Mouse (Mus musculus): ENCODE data around the gene Cic. TPM values are rescaled to one million over a fixed set of nuclear protein-coding genes. Genes with fewer than 3 reads are reported as not detected.
"Not testable (repeated sequence)": the region's sequence is repeated elsewhere in the genome, so short reads cannot be mapped to it uniquely, and the experiment has no call there.

Gene Cic
- total RNA-seq, 2 experiments from 2014 or later = 29.0 to 30.4 TPM

DNA sequence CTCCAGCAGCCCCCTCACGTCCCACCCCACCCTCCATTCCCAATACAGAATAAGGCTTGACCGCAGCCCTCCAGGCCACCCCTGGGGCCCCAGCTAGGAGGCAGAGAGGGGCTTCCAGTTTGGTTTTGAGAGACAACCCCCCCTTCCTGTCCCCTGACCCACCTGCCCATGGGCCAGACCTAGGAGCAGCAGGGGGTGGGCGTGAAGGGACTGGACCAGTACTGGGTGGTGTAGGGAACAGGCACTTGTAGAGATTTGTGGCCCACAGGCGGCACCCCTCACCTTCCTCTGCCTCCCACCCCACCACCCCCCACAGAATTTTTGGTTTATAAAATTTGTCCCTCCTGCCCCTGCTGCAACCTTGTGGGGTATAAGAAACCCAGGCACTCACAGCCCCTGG, 24.1 kb upstream of the Cic start:
- no peak for DNase-seq

DNA sequence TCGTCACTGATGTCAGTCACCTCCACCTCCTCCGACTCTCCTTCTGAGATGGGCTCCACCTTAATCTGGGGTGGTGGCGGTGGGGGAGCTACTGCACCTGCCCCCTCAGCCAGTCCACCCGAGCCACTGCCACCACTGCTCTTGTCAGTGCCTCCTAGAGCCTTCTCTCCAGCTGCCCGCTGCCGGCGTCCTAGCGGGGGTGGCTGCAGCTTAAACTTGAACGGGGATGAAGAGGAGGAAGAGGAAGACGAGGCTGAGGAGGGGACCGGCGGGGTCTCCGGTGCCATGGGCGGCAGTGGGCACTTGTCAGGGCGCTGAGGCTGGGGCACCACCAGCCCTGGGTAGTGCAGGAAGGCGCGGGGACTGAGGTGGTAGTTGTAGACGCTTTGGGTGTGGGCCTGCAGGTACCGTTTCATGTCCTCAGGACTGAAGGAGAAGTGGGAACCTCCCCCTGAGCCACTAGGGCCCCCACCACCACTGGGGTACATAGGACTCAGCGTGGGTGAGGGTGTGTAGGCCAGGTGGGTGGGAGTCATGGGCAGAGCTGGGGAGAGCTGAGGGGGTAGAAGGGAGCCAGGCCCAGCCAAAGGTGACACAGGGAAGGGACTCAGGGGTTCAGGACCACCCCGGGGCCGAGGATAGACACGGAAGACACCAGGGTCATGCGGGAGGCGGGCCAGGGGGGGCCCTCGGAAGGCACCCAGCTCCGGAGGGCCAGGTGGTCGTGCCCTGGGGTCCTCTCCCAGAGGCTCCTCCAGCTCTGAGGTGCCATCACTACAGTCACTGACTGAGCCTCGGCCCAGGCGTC, 22.7 kb upstream of the Cic start:
- DNase-seq = no peak

DNA sequence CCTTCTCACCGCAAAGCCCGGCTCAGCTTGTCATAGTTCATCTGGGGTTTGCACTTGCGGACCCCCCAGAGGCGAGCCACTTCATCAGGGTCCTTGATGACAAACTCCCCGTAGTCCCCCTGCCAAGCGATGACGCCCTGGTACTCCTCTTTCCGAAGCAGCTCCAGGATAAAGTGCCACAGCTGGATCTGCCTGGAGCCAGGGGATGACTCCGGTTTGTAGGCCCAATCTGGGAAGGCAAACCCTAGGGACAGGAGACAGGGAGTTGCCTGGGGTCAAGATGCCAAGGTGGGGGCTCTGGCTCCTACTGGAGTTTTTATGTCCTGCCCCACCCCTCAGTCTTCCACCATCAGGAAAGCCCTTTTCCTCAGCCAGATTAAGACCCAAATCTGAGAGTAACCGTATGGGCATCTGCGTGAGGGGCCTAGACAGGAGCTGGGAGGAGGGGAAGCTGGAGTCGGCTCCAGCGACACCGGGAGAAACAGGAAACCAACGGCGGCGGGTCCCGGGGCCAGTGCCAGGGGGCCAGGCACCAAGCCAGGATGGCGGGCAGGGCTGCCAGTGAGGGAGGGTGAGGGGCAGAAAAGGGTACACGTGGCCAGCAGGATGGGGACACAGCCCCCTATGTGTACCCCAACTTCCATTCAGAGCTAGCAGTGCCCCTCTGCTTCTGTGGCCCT, 21.3 kb upstream of the Cic start:
- DNase-seq = peak; percentile 39

DNA sequence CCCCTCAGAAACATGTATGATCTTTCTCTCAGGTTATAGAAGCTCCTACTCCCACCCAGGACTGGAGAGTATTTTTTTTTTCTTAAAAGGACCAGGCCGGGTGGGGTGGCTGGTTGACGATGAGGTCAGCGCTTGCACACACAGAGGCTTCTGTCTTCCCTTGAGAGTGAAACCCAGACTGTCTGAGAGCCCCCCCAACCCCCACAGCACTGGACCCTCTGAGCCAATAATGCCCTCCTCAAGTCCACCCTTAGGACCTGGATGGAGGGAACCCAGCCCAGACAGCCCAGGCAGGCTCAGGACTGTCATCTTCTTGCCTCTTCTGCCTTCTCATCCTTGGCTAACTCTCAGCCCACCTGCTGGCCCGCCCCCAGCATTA, 20.8 kb upstream of the Cic start:
- DNase-seq = no peak

DNA sequence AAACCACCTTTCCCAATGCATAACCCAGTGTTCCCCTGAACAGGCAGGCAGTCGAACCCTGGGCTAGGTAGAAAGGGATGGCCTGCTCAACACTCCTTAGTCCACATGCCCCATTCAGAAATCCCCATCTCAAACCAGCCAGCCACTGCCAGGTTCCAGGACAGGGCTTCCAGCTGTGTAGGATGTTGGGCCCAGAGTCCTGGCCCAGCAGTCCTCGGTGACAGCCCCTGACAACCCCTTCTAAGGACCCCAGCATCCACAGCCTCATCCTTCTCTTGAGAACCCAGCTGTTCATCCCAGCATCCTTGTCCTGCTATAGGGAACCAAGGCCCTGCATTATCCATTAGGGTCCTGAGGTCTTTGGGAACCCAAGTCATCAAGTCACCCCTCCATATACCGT, 20.0 kb upstream of the Cic start:
- DNase-seq = no peak

DNA sequence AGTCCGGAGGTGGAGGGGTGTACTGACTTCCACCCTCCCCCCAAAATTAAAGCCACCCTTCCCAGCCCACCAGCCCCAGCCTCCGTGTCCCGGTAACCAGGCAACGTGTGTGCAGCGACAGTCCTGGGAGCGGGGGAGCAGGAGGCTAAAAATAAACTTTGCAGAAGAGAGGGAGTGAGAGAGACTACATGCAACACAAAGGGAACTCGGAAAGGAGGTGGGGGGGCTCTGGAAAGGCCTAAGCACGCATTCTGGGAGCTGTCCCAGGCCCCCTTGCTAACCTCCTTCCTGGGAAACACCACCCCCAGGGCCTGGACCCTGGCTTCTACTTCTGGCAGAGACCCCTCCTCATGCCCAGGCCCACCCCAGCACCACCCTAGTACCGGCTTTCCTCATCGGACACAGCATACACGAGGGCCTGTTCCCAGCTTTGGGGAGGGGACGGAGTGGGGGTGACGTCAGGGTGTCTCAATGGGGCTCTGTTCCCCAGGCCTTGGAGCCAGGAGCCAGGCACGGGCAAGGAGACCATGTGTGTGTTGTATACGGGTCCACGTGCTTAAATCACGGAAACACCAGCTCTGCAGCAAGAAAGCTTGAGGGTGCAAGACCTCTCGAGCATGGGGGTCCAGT, 19.4 kb upstream of the Cic start:
- peak; percentile 58 for DNase-seq

DNA sequence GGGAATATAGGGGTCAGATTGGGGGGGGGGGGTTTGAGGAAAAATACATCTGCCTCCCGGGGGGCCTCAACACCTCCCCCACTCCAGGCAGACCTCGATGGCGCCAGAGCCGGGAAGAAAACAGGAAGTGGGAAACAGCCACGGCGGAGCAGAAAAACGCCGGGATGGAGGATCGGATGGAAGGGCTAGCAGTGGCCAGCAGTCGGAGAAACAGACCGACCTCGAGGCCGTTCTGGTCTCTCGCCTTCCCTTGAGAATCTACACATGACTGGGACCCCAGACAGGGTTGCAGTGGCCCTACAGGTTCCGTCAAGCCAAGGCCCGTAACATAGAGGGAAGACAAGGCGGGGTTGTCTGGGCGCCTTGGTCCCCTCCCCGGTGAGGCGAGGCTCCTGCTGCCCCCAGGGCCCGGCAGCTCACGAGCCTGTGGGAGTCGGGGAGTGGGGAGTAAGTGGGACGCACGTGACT, 18.6 kb upstream of the Cic start:
- no peak for DNase-seq

DNA sequence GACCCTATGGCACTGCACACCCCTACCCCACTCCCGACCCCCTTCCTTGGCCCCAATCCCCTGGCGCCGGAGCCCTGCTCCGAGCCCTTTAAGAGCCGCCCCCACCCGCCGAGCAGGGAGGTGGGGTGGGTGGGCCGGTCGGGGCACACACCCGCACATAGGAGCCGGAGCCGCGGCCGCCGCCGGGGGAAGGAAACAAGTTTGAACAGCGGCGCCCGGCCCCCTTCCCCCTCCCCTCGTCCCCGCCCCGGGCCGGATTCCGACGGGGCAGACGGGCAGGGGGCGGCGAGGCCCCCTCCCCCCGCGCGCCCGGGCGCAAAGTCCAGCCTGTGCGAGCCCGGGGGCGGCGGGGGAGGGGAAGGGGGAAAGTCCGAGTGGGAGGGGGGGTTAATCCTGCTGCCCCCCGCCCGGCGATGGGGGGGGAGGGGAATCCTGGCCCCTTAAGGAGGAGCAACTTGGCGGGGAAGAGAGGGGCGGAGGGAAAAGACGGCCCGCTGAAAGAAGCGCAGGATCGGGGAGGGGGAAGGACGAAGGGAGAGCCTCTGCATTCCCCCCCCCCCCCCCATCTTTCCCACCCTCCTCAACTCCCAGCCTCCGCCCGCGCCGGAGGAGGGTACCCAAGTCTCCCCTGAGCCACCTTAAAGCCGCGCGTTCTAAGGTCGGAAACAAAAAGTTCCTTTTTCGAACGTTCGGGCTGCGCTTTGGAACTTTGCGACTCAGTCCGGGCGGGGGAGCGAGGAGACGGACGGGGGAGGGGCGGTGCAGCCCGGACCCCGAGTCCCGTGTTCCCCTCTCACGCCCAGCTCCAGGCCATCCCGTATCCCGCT, 18.0 kb upstream of the Cic start:
- peak; percentile 87 for DNase-seq

DNA sequence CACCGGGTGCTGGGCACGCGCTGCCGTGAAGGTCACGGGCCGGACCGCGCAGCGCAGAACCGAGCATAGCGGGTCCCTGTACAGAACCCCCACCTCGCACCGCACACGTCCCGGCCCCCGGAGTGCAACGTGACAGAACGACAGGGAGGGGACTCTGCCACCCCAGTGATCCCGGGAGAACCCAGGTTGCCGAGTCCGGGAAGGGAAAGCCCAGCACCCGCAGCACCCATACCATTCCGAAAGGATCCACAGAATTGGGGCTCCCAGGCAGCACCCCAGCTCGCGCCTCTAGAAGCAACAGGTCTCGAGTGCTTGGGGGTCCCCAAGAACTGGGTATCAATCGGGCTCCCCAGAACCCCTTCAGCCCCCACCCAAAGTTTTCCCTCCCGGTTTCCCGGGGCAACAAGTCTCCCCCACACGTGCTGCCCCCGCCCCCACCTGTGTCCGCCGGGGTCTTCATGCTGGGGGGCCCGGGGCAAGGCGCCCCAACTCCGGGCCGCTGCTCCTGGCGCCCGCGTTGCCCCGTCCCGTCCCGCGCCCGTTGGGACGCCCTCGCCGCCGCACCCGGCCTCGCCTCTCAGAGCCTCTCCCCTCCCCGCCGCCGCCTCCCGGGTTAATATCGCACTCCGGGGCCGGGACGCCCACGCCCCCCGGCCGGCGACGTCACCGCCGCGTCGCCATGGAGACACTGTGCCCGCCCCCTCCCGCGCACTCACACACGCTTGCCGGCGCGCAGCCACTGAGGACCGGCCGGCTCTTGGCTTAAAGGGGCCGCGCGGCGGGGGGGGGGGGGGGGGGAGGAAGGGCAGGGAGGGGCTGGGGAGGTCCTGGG, 17.1 kb upstream of the Cic start, which contains the start of gene Erf:
Gene Erf, minus strand, starts transcription at position 621 of the 832 bp plus-strand sequence.
- DNase-seq = peak; percentile 96

DNA sequence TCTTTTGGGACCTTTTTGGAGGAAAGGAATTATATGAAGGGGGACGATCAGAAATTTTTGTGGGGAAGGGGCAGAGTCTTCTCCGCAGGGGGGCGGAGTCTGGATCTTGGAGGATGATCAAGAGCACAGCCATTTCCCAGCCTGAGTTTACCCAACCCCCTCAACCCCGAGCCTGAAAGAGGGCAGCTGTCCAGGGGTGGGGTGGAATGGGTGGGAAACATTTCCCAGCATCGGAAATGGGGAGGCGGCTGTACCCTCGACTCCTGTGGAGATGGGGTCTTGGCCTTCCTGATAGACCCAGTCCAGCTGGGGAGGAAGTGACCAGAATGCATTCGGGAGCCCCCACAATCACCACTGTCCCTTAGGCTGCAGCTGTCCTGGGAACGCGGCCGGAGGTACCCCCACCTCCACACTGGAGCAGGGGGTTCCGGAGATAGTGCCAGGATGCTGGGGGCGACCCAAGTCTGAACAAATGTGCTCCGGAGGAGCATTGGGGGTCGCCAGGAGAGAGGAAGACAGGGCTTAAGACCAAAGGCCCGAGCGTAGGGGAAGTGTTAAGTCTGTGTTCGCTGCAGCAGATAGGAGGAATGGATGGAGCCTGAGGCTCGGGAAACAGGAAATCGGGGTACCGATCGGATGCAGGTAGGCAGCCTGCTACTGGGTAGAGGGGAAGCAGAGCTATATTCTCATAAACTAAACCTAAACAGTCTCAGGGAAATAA, 16.3 kb upstream of the Cic start:
- DNase-seq = peak; percentile 67

DNA sequence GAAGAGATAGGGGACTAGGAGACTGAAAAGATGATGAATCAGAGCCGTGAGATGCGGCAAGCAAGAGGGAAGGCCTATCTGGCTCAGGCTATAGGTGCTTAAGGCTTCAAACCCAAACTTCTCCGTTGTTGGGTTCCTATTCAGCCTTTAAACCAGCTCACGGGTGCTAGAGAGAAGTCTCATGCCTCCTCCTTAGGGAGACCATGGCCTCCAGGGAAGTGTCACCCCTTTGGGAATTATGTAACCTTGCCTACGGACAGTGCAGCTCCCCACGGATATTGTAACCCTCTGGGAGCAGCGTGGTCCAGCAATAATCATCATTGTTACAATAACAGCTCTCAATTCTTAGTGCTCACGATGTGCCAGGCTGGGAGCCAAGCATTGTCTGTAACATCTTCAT, 15.7 kb upstream of the Cic start:
- DNase-seq = no peak

DNA sequence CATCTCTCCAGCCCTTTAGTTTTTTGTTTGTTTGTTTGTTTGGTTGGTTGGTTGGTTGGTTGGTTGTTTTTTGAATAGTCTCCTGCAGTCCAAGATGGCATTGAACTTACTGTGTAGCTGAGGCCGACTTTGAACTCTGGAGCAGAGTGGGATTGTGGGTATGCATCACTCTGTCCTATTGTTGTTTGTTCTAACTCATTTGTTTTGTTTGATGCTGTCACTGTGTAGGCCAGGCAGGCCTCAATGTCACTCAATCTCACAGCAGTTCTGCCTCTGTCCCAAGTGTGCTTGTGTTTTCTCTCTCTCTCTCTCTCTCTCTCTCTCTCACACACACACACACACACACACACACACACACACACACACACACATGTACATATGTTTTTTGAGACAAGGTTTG, 5.6 kb upstream of the Cic start:
- DNase-seq = no peak

DNA sequence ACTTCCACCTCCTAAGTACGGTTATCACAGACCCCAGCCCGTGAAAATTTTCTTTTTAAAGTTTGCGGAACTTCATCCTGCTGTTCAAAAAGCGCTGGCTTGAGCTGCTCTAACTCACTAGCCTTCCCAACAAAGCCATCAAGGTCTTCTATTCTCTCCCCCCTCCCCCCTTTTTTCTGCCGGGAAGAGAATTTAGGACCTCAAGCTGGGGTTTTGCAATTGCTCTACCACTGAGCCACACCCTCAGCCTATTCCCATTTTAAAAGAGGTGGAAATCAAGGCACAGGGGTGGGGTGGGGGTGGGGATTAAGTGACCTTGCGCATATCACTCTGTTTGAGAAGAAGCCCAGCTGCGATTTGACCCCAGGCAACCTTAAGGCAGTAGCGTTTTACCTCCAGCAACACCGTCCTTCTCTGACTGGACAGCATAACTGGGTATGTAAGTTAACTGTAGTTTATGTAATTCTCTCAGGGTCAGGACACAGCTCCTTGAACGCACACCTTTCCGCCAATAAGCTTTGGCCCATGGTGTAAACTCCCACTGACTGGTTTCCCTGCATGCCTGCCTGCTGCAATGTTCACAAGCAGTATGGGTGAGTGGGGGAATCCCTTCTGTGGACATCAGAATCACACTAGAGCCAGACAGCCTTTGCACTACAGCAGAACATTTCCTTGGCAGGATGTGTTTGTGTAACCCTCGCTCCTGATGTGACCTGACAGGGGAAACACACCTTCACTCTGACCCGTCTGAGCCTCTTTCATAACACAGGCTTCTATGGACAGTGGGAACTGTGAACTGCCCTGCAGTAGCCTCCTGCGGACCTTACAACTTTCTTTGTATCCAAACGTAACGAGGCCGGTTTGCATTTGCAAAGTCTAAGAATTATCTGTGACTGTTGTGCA, 3.3 kb upstream of the Cic start:
- no peak for DNase-seq

DNA sequence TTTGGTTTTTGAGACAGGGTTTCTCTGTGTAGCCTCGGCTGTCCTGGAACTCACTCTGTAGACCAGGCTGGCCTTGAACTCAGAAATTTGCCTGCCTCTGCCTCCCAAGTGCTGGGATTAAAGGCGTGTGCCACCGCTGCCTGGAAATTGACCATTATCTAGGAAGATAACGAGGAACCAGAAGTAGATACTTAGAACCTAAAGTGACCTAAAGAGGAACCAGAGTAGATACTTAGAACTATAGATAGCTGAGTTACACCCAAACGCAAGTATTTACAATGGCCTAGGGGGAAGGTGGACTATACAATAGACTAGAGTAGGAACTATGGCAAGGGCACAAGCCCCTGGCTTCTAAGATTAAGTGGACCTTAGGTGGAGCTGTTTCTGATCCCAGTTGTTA, 1.8 kb upstream of the Cic start:
- not testable (repeated sequence) for DNase-seq

DNA sequence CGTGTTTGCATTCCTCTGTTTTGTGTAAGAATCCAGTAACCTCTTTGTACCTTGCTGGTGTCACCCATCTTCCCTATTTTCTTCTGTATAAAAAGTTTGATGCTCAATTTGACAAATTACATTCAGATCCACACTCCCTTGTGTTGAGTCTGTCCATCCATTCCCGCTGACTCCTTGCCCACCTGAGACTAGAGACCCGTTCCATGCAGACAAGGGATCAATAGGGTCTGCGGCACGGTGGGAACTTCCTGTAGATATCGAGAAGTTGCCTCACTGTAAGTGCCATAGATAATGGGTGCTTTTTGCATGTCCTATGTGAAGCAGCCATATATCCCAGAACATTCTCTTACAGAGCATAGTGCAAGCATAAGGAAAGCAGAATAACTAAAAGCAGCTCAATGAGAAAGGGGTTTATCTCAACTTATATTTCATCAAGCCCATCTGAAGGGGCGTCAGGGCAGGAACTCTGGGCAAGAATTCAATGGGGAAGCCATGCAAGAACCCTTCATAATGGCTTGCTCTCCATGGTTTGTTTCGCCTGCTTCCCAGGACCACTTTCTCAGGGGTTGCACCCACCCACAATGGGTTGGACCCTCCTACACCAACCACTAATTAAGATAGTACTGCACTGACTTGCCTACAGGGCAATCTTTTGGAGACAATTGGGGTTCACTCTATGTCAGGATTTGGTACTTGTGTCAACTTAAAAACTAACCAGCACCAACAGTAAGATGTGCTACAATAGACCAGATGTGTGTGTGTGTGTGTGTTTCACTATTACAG, 1.1 kb upstream of the Cic start:
- no peak for DNase-seq

DNA sequence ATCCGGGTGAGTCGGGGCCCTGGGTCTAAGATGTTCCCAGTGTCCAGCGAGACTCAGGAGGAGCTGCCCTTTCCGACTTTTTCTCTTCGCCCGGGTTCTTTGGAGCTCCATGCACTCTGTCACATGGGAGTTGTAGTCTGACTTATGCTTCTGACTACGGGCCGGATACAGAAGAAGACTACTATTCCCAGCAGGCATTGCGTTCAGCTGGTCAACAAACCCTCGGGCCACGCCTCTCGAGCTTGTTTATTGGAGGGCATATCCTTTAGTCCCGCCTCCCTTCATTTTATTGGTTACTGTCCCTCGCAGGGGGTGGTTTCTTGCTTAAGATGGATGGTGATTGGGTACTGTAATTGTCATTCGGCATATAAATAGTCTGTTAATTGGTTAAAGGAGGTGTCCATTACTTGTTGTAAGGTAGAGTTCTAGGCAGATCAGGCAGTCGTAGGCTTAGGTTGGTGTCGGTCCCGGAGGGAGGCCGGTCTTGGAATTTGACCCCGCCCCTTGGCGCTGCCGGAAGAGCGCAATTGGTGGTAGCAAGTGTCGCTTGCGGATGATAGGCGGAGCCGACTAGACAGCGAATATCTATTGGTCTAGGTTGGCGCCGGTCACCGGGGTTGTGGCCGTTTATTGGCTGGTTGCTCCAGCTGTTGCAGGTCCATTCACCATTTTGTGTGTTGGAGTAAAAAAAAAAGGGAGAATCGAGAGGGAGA, 403 bp downstream of the Cic start:
- peak; percentile 100 for DNase-seq

DNA sequence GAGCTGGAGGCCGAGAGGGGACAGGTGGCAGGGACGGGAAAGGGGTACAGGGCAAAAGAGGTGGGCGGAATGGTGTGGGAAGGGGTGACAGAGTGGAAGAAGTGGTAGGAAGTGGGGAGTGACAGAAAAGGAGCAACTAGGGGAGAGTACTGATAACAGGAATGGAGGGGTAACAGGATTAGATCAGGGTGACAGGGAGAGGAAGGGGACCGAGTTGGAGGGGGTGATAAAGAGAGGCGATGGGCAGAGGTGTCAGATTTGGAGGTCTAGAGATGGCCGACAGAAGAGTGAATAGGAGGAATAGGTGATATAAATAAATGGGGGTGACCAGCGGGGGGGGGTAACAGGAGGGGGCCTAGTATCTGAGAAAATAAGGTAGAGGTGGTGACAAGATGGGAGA, 1.1 kb downstream of the Cic start:
- DNase-seq = no peak

DNA sequence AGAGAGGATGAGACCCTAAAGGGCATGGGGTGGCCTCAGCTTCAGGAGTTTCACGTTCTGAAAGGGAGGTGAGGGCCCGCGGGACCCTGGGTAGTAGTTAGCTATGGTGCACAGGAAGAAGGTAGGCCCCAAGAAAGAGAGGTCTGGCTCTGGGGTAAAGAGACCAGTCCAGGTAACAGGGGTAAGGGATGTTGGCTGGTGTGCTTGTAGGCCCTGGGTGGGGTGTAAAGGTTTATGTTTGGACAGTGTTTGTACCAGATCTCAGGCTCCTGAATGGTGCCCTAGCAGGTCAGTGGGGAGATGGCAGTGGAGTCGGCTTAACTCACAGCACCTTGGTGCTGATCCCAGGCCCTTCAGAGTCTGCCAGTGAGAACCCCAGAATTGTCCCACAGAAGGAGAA, 1.5 kb downstream of the Cic start:
- no peak for DNase-seq
